Mouse (Mus musculus) liver, embryonic 16.5 days (tissue): ENCODE results near the gene Coq4. TPM values are rescaled to one million over a fixed set of nuclear protein-coding genes. Genes with fewer than 3 reads are reported as not detected.

Experiments
- ATAC-seq: fragments of 200-750 bp; cut with Nextera tagmentation; 2 replicates; pipeline ENCODE4 v1.8.0; 2017; ENCODE audit warnings: low read depth, mild to moderate bottlenecking, moderate number of reproducible peaks, moderate library complexity
- H3K27ac ChIP-seq: fragments of 300-500 bp; sonication (generic); 2 replicates; pipeline ENCODE4 v1.5.1; 2014; ENCODE audit warnings: mild to moderate bottlenecking, low read length
- H3K27me3 ChIP-seq: fragments of 300-500 bp; sonication (generic); 2 replicates; pipeline ENCODE4 v1.6.1; 2014; ENCODE audit warnings: low read depth, low read length, mixed read lengths; ENCODE audit not compliant: control insufficient read depth, insufficient read depth
- H3K36me3 ChIP-seq: fragments of 300-500 bp; sonication (generic); 2 replicates; pipeline ENCODE4 v1.6.1; 2014; ENCODE audit warnings: mild to moderate bottlenecking; ENCODE audit not compliant: control insufficient read depth, insufficient read depth
- H3K4me1 ChIP-seq: fragments of 300-500 bp; sonication (generic); 2 replicates; pipeline ENCODE4 v1.6.1; 2014; ENCODE audit warnings: low read depth, low read length, mixed read lengths; ENCODE audit not compliant: control insufficient read depth
- H3K4me2 ChIP-seq: fragments of 300-500 bp; sonication (generic); 2 replicates; pipeline ENCODE4 v1.6.1; 2014; ENCODE audit warnings: low read depth, low read length, mixed read lengths
- H3K4me3 ChIP-seq: fragments of 300-500 bp; sonication (generic); 2 replicates; pipeline ENCODE4 v1.5.1; 2014; ENCODE audit warnings: low read depth, mild to moderate bottlenecking, low read length
- H3K9ac ChIP-seq: fragments of 300-500 bp; sonication (generic); 2 replicates; pipeline ENCODE4 v1.6.1; 2014; ENCODE audit warnings: low read depth, low read length
- H3K9me3 ChIP-seq: fragments of 300-500 bp; sonication (generic); replicated peaks from 2 replicates; pipeline ENCODE4 v1.6.1; 2016; ENCODE audit warnings: low read length; ENCODE audit not compliant: control insufficient read depth
- WGBS: fragments of 180-500 bp; shearing (Covaris S2); extraction: QIAGEN DNeasy Blood & Tissue Kit; methylation state at CpG from one replicate; pipeline ENCODE4 v1.1.7; 2014; ENCODE audit not compliant: insufficient replicate concordance; 5-methylcytosine and 5-hydroxymethylcytosine counted together
- polyA plus RNA-seq: library from polyadenylated mRNA; unstranded; fragments of >200 nt; fragmentation: Nextera tagmentation; extraction: Ambion mirVana; gene quantifications from 2 replicates; pipeline ENCODE4 v1.2.1, GENCODE M21; 2015

Gene Coq4
- polyA plus RNA-seq, 1 experiment from 2014 or later, result 10.1 TPM

DNA sequence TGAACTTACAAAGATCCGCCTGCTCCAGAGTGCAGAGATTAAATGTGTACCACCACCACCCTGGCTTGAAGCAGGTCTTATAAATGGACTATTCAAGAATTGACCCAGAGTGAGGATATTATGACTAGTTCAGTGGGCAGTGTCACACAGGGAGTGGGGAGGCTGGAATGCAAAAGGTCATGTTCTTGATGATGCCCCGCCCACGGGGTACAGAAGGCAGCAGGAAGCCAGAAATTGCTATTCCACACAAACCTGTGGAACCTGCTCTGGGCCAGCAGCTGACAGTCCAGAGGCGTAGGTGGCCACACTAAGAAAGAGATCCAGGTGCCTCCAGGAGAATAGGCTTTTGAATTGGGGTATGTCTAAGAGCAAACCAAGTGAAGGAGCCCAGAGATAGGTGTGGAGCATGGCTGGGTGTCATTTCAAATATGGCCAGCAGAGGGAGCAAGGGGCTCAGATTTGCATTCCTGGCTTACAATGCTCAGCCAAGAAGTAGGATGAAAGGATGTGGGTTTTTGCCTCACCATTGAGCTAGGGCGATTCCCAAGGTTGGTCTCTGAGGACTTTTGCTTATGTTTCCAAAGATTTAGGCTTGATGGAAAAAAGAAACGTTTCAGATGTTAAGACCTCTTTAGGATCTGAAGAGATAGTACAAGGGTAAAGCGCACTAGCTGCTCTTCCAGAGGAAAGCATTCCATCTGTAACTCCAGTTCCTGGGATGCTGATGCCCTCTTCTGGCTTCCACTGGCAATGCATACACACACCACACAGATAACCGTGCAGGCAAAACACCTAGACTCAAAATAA, 30.3 kb downstream of the Coq4 start:
- no peaks in the 10 kb centered on the region for H3K9me3 ChIP-seq
- H3K4me1 ChIP-seq, result peaks cover 16% of the 10 kb centered on the region
- no peak overlapping the region for H3K4me2 ChIP-seq
- WGBS, result 42% methylated on average over 8 of the region's 8 CpGs
- H3K27ac ChIP-seq, result no peak overlapping the region
- no peak overlapping the region for H3K4me3 ChIP-seq
- ATAC-seq, result peak; percentile 52
- no peak overlapping the region for H3K9ac ChIP-seq
- no peaks in the 10 kb centered on the region for H3K27me3 ChIP-seq
- no peaks in the 10 kb centered on the region for H3K36me3 ChIP-seq

DNA sequence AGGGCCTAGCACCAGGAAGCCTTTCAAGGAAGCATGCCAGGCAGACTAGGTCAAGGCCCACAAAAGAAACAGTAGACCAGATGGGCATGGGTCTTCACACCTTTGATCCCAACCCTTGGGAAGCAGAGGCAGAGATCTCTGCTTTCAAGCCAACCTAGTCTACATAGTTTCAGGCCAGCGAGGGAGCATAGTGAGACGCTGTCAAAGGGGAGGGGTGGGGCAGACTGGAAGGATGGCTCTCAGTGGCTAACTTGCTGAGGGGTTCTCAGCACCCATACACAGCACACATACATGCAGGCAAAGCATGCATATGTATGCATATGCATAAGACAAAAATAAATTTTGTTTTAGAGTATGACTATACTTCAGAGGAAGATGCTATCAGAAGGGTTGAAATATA, 32.1 kb downstream of the Coq4 start:
- Histone ChIP-seq H3K27me3 (no peaks in the 10 kb centered on the region), H3K9me3 (no peaks in the 10 kb centered on the region), H3K4me3 (peak overlapping the region; percentile 62; the same call in 1 of the 2 replicates), H3K9ac (no peak overlapping the region; the same call in 1 of the 2 replicates), H3K4me2 (peak overlapping the region; percentile 86), H3K27ac (no peak overlapping the region), H3K4me1 (peaks cover 16% of the 10 kb centered on the region), H3K36me3 (no peaks in the 10 kb centered on the region)
- no peak for ATAC-seq
- WGBS, result 34% methylated on average over 2 of the region's 2 CpGs

DNA sequence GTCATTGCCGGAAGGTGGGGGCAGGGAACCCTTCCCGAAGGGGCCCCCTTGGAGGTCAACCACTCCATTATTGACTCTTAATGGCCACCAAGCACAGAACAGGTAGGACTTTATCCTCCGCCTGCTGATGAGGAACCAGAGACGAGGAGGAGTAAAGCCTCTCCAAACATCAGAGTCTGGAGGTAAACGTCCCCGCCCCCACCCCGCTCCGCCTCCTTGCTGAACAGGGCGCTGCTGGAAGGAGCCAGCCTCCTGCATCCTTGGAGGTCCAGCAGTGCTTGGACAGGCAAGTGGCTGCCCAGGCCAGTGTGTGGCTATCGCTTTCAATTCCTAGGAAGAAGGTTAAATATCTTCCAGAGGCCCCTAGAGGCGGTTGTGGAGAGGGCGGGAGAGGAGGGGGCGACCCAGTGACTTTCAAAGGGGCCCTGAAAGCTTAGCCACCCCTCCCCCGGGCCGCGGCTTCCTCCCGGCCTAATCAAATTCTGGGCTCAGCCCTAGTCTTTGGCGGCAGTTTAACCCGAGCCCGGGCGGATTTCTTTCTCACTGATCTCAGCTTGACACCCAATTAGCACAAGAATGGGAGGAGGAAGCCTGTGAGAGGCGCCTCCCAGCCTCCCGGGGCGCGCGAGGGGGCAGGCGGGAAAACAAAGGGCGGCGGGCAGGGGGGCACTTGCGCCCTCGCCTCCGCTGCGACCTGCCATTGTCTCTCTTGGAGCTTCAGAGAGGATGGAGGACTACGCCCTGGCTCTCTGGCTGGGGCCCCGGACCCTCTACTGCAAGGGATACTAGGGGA, 32.9 kb downstream of the Coq4 start, which contains the start of gene Urm1:
TSS of gene Urm1 (plus strand) at position 51 of the 793 bp plus-strand sequence.
- peak; percentile 62 for ATAC-seq
- 1% methylated on average over 35 of the region's 35 CpGs for whole genome bisulfite sequencing
- peaks cover 16% of the 10 kb centered on the region for H3K4me1 ChIP-seq

DNA sequence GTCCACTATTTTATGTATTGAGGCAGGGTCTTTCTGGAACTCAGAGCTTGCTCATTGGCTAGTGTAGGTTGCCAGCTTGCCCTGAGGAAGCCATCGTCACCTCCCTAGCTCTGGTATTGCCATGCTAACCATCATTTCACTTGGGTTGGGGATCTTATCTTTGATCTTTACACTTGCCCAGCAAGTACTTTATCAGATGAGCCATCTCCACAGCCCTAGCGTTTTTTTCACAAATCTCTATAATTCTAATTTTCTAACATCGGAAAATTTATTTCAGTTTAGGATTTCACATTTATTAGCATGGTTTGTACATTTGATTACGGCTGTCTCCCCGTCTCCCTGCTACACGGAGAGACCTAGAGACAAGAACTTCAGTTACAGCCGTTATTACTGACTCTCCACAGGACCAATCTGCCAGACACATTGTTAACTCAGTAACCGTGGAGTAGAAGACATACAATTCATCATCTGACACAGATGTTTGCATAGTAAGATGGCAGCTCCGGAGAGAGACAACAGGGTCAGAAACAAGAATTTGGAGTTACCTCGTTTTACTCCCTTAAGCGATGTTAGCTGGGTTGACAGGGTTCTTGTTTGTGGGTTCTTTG, 39.1 kb downstream of the Coq4 start:
- Histone ChIP-seq H3K9ac (peak overlapping the region; percentile 55), H3K4me2 (peak overlapping the region; percentile 74), H3K27me3 (no peaks in the 10 kb centered on the region), H3K36me3 (no peaks in the 10 kb centered on the region), H3K27ac (peak overlapping the region; percentile 77), H3K9me3 (no peaks in the 10 kb centered on the region), H3K4me3 (peak overlapping the region; percentile 93), H3K4me1 (peaks cover 18% of the 10 kb centered on the region)
- ATAC-seq, result no peak
- 6% methylated on average over 11 of the region's 11 CpGs for WGBS

More for the DNA sequence above, 32.9 kb downstream of the Coq4 start, which contains the start of gene Urm1:
- peak within 1 kb of the TSS; percentile 63 for H3K9ac ChIP-seq
- H3K4me3 ChIP-seq, result peak within 1 kb of the TSS; percentile 62
- H3K9me3 ChIP-seq, result no peaks in the 10 kb centered on the region
- H3K27ac ChIP-seq, result peak within 1 kb of the TSS; percentile 71
- H3K36me3 ChIP-seq, result no peaks in the 10 kb centered on the region
- no peaks in the 10 kb centered on the region for H3K27me3 ChIP-seq
- H3K4me2 ChIP-seq, result peak within 1 kb of the TSS; percentile 86

DNA sequence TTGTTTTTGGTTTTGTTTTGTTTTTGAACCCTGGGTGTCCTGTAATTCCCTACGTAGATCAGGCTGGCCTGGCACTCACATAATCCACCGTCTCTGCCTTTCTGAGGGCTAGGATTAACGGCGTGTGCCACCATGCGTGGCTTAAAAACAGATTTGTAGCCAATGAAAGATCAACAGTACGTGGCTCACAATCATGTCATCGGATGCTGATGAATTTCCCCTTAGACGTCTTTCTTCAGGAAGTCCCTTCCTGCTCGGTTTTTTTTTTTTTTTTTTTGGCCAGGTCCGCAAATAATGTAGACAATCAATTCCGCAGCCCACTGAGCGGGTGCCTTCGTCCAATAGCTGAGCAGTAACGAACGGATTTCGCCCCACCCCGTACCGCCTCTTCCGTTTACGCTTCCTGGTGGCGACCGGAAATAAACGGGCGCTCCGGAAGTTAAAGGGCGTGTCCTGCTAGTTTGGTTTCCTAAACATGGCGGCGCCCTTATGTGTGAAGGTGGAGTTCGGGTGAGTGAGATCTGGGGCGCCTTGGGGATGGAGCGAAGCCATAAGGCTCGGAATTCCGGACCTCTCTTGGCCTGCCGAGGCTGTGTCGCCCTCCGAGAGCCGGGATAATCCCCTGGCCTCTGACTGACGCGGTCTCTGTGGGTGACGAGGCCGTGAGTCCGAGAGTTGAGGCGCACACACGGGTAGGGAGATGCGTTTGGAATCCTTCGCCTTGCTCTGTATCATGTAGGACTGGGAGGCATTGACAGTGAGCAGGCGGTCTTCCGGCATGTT, 39.8 kb downstream of the Coq4 start:
- Histone ChIP-seq H3K9ac (peak overlapping the region; percentile 78), H3K9me3 (no peaks in the 10 kb centered on the region), H3K27me3 (no peaks in the 10 kb centered on the region), H3K27ac (peak overlapping the region; percentile 77), H3K4me1 (peaks cover 18% of the 10 kb centered on the region), H3K36me3 (no peaks in the 10 kb centered on the region), H3K4me3 (peak overlapping the region; percentile 93), H3K4me2 (peak overlapping the region; percentile 87)
- under 1% methylated on average over 48 of the region's 48 CpGs for WGBS
- ATAC-seq, result peak; percentile 97

DNA sequence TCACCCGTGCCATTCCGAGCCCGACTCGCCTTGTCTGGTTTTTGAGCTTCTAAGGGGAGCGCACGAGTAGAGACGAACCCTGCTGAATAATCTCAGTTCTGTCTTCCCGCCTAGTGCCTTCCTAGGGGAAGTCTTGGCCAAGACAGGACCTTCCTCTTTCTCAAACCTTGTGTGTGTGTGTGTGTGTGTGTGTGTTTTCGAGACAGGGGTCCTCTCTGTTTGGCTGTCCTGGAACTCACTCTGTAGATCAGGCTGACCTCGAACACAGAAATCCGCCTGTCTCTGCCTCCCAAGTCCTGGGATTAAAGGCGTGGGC, 40.4 kb downstream of the Coq4 start:
- peak overlapping the region; percentile 62; the same call in 1 of the 2 replicates for H3K27ac ChIP-seq
- peak overlapping the region; percentile 78 for H3K9ac ChIP-seq

DNA sequence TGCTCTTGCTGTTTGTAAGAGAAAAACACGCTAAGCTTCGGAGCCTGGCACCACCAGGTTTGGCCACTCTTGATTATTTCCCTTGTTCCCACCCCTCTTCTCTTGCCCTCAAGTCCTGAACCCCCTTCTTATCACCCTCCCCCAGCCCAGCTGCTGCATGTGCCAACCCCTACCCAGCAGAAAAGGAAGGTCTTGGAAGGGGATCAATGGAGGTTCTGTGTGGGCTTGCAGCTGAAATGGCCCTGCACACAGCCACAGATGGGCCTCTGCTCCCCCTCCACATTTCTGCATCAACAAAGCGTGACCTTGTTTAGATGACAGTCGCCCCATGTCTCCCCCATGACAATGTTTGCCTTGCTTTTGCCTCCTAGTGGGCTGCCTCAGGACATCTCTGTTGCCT, 43.8 kb downstream of the Coq4 start:
- no peak overlapping the region for H3K27ac ChIP-seq
- H3K4me2 ChIP-seq, result no peak overlapping the region
- H3K9me3 ChIP-seq, result no peaks in the 10 kb centered on the region
- peaks cover 16% of the 10 kb centered on the region for H3K4me1 ChIP-seq
- no peak overlapping the region for H3K4me3 ChIP-seq
- H3K27me3 ChIP-seq, result no peaks in the 10 kb centered on the region
- no peak overlapping the region for H3K9ac ChIP-seq
- no peaks in the 10 kb centered on the region for H3K36me3 ChIP-seq
- 69% methylated on average over 4 of the region's 4 CpGs for WGBS
- ATAC-seq, result no peak

More for the DNA sequence above, 40.4 kb downstream of the Coq4 start:
- ATAC-seq, result no peak
- Histone ChIP-seq H3K4me3 (peak overlapping the region; percentile 93), H3K36me3 (no peaks in the 10 kb centered on the region), H3K4me2 (peak overlapping the region; percentile 87), H3K4me1 (peaks cover 18% of the 10 kb centered on the region), H3K9me3 (no peaks in the 10 kb centered on the region), H3K27me3 (no peaks in the 10 kb centered on the region)
- under 1% methylated on average over 12 of the region's 12 CpGs for WGBS

DNA sequence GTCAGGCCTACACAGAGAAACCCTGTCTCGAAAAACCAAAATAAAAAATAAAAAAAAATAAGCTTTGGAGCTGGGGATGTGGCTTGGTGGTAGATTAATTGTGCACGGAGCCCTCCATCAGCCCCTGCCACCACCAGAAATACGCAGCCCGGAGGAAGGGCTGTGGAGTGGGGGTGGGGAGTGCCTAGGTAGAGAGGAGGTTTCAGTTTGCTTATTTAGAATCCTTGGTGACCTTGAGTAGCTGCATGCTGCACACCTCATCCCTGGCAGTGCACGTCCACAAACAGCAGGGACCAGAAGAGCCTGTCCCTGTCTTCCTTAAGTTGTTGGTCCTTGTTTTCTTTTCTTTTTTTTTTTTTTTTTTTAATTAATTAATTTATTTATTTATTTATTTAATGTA, 46.5 kb downstream of the Coq4 start:
- no peaks in the 10 kb centered on the region for H3K36me3 ChIP-seq
- no peak for ATAC-seq

More for the DNA sequence above, 46.5 kb downstream of the Coq4 start:
- 84% methylated on average over 5 of the region's 5 CpGs for WGBS
- no peaks in the 10 kb centered on the region for H3K27me3 ChIP-seq
- peaks cover 2% of the 10 kb centered on the region for H3K4me1 ChIP-seq
- no peak overlapping the region for H3K9ac ChIP-seq
- H3K27ac ChIP-seq, result no peak overlapping the region
- no peaks in the 10 kb centered on the region for H3K9me3 ChIP-seq
- no peak overlapping the region for H3K4me2 ChIP-seq
- no peak overlapping the region for H3K4me3 ChIP-seq
